Mouse (Mus musculus) retina, postnatal 7 days (tissue): ENCODE measurements around the gene Sowahb.
"Not testable (repeated sequence)": the region's sequence is repeated elsewhere in the genome, so short reads cannot be mapped to it uniquely, and the experiment has no call there.

Experiments used
- DNase-seq: peaks from one replicate; pipeline ENCODE4 v3.0.0-alpha.2; 2012; ENCODE audit warnings: low read depth, low spot score

The Sowahb gene

GRCm38 (mm10) chr5:93043688-93044583, 886 bp downstream of the Sowahb start:
- no peak for DNase-seq

DNA sequence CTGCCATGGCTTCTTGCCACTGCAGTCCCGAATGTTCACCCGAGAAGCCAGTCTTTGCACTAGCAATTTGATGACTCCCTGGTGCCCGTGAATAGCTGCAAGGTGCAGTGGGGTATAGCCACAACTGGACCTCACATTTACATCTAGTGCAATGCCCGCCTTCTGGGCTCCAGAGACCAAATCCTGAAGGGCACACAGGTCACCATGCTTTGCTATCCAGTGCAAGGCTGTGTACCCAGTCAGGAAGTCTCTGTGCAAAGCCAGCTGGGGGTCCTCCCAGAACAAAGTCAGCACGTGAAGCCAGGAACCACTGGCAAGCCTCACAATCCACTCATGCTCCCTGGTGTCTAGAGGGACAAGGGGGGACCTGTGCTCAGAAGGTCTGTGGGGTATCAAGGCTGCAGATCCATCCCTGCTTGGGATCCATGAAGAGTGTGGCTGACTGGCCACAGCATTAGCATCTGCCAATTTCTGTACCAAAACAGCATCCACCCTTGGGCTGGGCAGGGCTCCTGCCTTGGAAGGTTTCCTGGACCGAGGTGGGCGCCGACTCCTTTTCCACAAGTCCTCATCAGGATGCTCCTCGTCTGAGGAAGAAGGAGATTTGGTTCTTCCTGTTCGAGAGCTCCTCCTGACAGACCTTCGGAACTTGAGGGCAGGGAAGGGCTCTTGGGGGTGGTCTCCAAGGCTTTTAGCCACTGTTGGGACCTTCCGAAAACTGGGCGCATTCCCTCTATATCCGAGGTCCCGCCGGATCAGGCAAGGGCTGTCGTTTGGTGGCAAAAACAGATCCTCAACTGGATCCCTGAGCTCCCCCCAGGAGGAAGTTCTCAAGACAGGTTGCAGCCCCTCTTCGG, 1.8 kb downstream of the Sowahb start:
- DNase-seq: no peak

GRCm38 (mm10) chr5:93042031-93042430, 2.8 kb downstream of the Sowahb start:
- DNase-seq: no peak

- DNase-seq: no peak
Measured at GRCm38 (mm10) chr5:93041276-93041675, 3.5 kb downstream of the Sowahb start.

- no peak for DNase-seq
Measured at GRCm38 (mm10) chr5:93040095-93040494, 4.7 kb downstream of the Sowahb start.

DNA sequence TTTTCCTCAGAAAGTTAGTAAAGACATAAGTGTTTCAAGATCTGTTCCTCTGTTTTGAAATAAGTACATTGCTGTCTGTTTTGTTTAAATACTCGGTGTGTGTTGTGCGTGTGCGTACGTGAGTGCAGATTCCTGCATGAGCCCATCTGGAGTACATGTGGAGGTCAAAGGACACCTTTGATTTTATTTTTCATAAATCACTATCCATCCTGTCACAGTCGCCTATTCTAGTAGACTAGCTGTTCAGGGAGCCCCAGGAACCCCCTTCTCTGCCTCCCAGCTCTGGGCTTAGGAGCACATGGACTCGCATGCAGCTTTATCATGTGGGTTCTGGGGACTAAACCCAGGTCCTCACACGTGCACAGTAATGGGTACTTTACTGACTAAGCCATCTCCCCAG, 8.6 kb downstream of the Sowahb start:
- no peak for DNase-seq

DNA sequence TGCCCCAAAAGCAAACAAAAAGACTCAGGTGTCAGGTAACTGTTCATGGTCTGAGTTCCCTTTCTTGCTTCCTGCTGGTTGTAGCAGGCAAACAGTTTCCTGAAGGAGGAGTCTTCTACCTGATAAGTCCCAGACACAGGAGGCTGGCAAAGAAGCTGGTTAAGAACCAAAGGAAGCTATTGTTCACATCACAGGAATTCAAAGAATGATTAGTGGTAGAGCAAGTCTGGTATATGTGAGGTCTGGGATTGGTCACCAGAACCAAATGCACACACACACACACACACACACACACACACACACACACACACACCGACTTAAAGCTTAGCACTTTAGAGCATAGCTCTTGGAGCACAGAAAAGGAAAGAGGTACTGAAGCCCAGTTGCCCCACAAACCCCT, 9.5 kb downstream of the Sowahb start:
- no peak for DNase-seq

- no peak for DNase-seq
Measured at GRCm38 (mm10) chr5:93033087-93033870, 11.5 kb downstream of the Sowahb start.

DNA sequence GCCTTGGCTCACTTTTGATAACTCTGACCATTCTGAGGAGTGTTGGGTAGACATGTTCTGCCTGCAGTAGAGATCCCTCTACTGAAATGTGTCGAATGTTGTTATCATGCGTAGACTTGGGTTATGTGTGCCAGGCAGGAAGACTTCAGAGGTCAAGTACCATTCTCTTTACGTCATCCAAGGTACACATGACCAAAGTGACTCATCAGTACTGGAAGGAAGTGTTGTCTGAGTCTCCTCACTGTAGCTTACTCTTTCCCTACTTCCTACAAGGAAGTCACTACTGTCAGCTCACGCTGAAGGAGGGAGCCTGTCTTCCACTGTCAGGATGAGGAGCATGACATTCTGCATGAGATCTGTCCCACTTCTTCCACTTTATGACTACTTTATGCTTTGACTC, 12.2 kb downstream of the Sowahb start:
- DNase-seq: no peak

GRCm38 (mm10) chr5:93030869-93031268, 14.0 kb downstream of the Sowahb start:
- no peak for DNase-seq

GRCm38 (mm10) chr5:93030411-93030810, 14.4 kb downstream of the Sowahb start:
- DNase-seq: no peak

DNA sequence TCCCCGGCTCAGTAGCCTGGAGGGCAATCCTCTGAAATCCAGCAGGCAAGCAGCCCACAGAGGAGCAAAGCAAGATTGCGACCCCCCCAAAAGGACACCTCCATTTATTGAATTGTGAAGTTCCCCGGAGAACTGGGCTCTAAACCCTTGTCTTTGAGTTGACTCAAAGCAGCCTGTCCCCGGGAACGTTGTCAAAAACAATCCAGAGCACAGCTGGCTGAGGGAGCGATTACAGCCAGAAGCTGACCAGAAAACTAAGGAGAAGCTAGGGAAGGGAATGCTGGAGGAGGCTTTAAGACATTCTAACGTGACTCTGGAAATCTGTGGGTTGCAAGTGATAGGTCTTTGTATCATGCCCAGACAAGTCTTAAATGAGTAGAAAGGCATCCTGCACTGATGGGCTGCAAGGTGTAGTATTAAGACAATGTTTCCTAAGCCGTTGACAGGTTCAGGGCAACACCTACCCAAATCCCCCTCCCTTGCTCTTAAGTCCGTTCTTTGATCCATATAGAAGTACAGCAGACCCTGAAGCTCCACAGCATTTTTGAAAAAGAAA, 17.6 kb downstream of the Sowahb start:
- no peak for DNase-seq

DNA sequence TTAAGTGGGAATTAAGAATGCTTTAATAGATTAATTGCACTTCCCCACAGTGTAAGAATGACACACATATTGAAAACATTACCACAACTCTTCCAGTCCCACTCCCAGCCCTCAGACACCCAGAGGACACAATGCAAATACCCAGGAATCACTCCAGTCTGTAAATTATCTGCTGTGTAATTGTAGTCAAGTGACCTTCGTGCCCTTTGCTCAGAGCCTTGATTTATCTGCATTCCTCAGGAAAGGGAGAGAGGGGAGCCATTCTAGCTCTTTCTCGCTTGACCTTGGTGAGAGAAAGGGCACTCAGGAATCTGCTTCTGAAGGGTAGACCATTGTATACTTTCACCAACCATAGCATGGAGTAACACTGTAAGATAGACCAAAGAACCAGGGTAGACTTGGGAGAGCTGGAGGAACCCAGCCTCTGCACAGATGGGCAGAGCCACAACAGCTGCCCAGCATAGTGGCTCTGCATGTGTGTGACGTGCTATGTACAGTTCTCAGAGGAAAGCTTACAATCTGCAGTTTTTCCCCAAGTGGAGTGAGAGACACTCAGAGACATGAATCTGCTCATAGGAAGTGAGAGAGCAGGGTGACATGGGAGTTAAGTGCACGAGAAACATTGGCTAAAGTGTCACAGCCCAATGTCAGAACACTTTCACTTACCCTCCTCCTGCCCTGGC, 18.2 kb downstream of the Sowahb start:
- no peak for DNase-seq

GRCm38 (mm10) chr5:93024754-93025280, 20.0 kb downstream of the Sowahb start:
- no peak for DNase-seq

DNA sequence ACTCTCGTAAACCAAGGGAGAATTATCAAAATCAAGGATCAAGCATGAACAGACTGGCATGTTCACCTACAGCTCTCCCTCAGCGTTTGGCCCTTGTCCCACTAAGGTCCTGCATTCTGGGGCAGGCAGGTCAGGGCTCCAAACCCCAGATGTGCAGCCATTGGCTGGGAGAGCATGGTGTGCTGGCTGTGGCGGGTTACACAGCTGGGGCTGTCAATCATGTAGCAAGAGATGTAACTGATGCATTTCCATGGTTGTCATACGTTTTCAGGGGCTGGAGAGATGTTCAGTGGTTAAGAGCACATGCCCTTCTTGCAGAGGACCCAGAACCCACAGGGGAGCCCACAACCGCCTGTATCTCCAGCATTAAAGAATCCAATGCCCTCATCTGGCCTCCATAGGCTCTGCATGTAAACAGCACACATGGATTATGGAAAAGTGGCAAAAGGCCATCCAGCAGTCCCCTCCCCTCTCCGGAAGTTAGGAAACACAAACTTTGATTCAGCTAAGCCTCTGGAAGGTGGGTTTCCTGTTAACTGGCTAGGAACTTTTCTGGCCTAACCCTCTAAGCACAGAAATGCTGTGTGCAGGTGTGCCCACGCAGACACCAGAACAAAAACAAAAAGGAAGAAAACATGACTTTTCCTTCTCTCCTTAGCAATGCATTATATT, 22.6 kb downstream of the Sowahb start:
- DNase-seq: no peak

- no peak for DNase-seq
Measured at GRCm38 (mm10) chr5:93020024-93020666, 24.7 kb downstream of the Sowahb start.

DNA sequence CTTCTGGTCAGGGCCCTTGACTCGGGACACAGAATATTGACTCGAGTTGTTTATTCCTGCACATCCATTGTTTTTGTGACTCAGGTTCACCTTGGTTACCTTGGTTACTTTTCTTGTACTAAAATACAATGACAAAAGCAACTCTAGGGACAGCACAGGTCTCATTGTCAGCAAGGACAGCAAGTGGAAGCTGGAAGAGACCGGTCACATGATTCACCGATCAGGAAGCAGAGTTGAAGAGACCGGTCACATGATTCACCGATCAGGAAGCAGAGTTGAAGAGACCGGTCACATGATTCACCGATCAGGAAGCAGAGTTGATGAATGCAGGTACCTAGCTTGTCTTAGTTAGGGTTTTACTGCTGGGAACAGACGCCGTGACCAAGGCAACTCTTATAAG, 25.6 kb downstream of the Sowahb start:
- DNase-seq: not testable (repeated sequence)

- DNase-seq: no peak
Measured at GRCm38 (mm10) chr5:93017678-93018077, 27.1 kb downstream of the Sowahb start.

GRCm38 (mm10) chr5:93008256-93008655, 36.6 kb downstream of the Sowahb start:
- DNase-seq: no peak
